Mouse (Mus musculus) stomach, postnatal 0 days (tissue): ENCODE measurements at regions not wholly inside any gene's neighbourhood (a gene's known extent, or its start where the extent isn't known, plus 50 kb on each side); places are given as distances from the start of the nearest gene placed in this dataset.

Source experiments
- CTCF ChIP-seq: IDR thresholded peaks from 2 replicates; pipeline ENCODE4 v1.5.1; 2016; ENCODE audit warnings: antibody characterized with exemption, low read depth, mild to moderate bottlenecking, moderate library complexity
- EP300 ChIP-seq: optimal IDR thresholded peaks from 2 replicates; pipeline ENCODE3; 2016; ENCODE audit warnings: antibody characterized with exemption

GRCm38 (mm10) chr11:38335411-38335810 is 1099.6 kb upstream of the Tenm2 start:
- TF ChIP-seq CTCF (no peak), EP300 (no peak)
